In the genomic region with DNA sequence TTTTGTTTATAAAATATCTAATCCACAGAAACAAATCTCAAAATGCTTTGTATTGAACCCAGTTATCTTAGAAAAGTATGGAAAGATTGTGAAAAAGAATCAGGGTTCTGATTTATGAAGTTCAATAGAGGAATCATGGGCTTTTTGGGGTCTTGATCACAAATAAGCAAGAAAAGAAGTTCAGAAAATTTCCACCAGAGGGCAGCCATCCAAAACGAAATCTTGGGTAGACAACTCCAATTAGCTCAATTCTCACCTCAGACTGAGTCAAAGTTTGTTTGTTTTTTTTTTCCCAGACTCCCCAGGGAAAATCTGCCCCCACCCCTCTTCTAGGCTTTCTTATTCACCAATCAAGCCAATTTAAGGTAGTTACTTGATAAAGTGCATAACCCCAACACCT, we compare ENCODE assay signal across 11 mouse cellular contexts. TPM values are rescaled to one million over a fixed set of nuclear protein-coding genes. Genes with fewer than 3 reads are reported as not detected.
DNase-seq lines count a peak whose midpoint lies in the region; ATAC-seq and TF ChIP-seq lines count a peak whose summit lies in the region.
"Had no signal": no experiment of that assay in that cellular context is flagged by ENCODE, and none has a peak within 500 bp of the region (broad histone marks: within the 10 kb centered on the region; RNA-seq: fewer than 3 reads in every experiment).

No protein-coding gene starts in this region.

- H3K9me3 ChIP-seq in kidney, postnatal 0 days (replicated peaks; ENCODE audit: low read length), result no peaks in the 10 kb centered on the region
- H3K9me3 ChIP-seq in kidney, embryonic 14.5 days (ENCODE audit: control insufficient read depth, low read length), result no peaks in the 10 kb centered on the region
- no peaks in the 10 kb centered on the region for H3K9me3 ChIP-seq in E14TG2a.4 (ENCODE audit: low read length)
- H3K9me3 ChIP-seq: embryonic facial prominence, embryonic 13.5 days; neural tube, embryonic 12.5 days had no signal

- peak; percentile 71 for TF ChIP-seq CTCF in kidney, postnatal 0 days (IDR thresholded peaks at IDR 0.05; ENCODE audit: low read depth)
- peak; percentile 61 for TF ChIP-seq CTCF in E14TG2a.4 (conservative IDR thresholded peaks at IDR 0.05; ENCODE audit: low read length)

- H3K27ac ChIP-seq in kidney, postnatal 0 days, result no peak overlapping the region
- no peak overlapping the region for H3K27ac ChIP-seq in kidney, embryonic 14.5 days (ENCODE audit: low read depth, low read length)
- H3K27ac ChIP-seq: embryonic facial prominence, embryonic 13.5 days; neural tube, embryonic 12.5 days had no signal

- no peak overlapping the region for H3K9ac ChIP-seq in kidney, postnatal 0 days (ENCODE audit: low read depth, low read length)
- H3K9ac ChIP-seq in kidney, embryonic 14.5 days (ENCODE audit: low read depth, low read length), result no peak overlapping the region
- H3K9ac ChIP-seq: embryonic facial prominence, embryonic 13.5 days; neural tube, embryonic 12.5 days had no signal

- H3K27me3 ChIP-seq in kidney, postnatal 0 days (ENCODE audit: insufficient read depth, low read length), result no peaks in the 10 kb centered on the region
- H3K27me3 ChIP-seq in kidney, embryonic 14.5 days (ENCODE audit: control insufficient read depth, insufficient read depth, low read length), result no peaks in the 10 kb centered on the region
- no peaks in the 10 kb centered on the region for H3K27me3 ChIP-seq in E14TG2a.4 (ENCODE audit: insufficient read depth, low read length)
- H3K27me3 ChIP-seq: embryonic facial prominence, embryonic 13.5 days; neural tube, embryonic 12.5 days had no signal

- H3K4me1 ChIP-seq in kidney, postnatal 0 days (replicated peaks; ENCODE audit: insufficient read depth, low read length), result no peaks in the 10 kb centered on the region
- H3K4me1 ChIP-seq in kidney, embryonic 14.5 days (ENCODE audit: control insufficient read depth, insufficient read depth, low read length), result no peaks in the 10 kb centered on the region
- no peaks in the 10 kb centered on the region for H3K4me1 ChIP-seq in E14TG2a.4 (replicated peaks; ENCODE audit: low read depth, low read length)
- H3K4me1 ChIP-seq: embryonic facial prominence, embryonic 13.5 days; neural tube, embryonic 12.5 days had no signal

- no peak overlapping the region for H3K4me2 ChIP-seq in kidney, postnatal 0 days (ENCODE audit: low read length)
- no peak overlapping the region for H3K4me2 ChIP-seq in kidney, embryonic 14.5 days (replicated peaks; ENCODE audit: low read depth, low read length)
- H3K4me2 ChIP-seq: embryonic facial prominence, embryonic 13.5 days; neural tube, embryonic 12.5 days had no signal

- 0% methylated on average over 1 of the region's 1 CpGs for WGBS in kidney, postnatal 0 days
- 3% methylated on average over 1 of the region's 1 CpGs for WGBS in kidney, embryonic 14.5 days

- no peak overlapping the region for H3K4me3 ChIP-seq in kidney, postnatal 0 days (replicated peaks; ENCODE audit: low read depth, low read length)
- no peak overlapping the region for H3K4me3 ChIP-seq in kidney, embryonic 14.5 days (ENCODE audit: low read length)
- H3K4me3 ChIP-seq in E14TG2a.4 (replicated peaks; ENCODE audit: low read length), result no peak overlapping the region
- H3K4me3 ChIP-seq: embryonic facial prominence, embryonic 13.5 days; neural tube, embryonic 12.5 days had no signal

- peak; percentile 10 for DNase-seq in cerebellum, adult 8-10 months
- no peak for DNase-seq in cerebellum, adult 11 months
- DNase-seq in kidney, postnatal 0 days (ENCODE audit: low spot score), result peak; percentile 47
- peak; percentile 30 to 57 for DNase-seq in kidney, postnatal 36 days
- DNase-seq in right cerebral cortex, postnatal 14 days, result peak; percentile 8

- no peak for ATAC-seq in kidney, postnatal 0 days (replicated peaks; ENCODE audit: low FRiP score, low read depth)
- ATAC-seq in kidney, embryonic 14.5 days (ENCODE audit: low FRiP score, low TSS enrichment), result no peak
- no peak for ATAC-seq in megakaryocyte, adult 5-6 weeks (ENCODE audit: poor library complexity, severe bottlenecking)

- no peaks in the 10 kb centered on the region for H3K36me3 ChIP-seq in kidney, postnatal 0 days (ENCODE audit: insufficient read depth, low read length)
- H3K36me3 ChIP-seq in kidney, embryonic 14.5 days (ENCODE audit: control insufficient read depth, insufficient read depth, low read length), result no peaks in the 10 kb centered on the region
- H3K36me3 ChIP-seq in E14TG2a.4 (ENCODE audit: insufficient read depth, low read length), result no peaks in the 10 kb centered on the region
- H3K36me3 ChIP-seq: embryonic facial prominence, embryonic 13.5 days; neural tube, embryonic 12.5 days had no signal

RNA-seq across cellular contexts. Expression of gene Psd4, which starts 9.7 kb away (rescaled TPM):
- polyA plus RNA-seq in kidney, postnatal 0 days (2015; fragmentation: Nextera tagmentation; extraction: Ambion mirVana), result 2.2 and 2.3 TPM in 2 replicates
- 1.1 and 4.6 TPM in 2 replicates for polyA plus RNA-seq in kidney, embryonic 14.5 days (2014; fragmentation: Nextera tagmentation; extraction: Ambion mirVana)
- total RNA-seq in megakaryocyte, adult 5-6 weeks (2015), result 31.0 and 32.2 TPM in 2 replicates
- 64.7 and 71.7 TPM in 2 replicates for total RNA-seq in megakaryocyte, adult 5-6 weeks (2017)

RNA-seq across cellular contexts. Expression of gene Il1rn, which starts 21.0 kb away (rescaled TPM):
- polyA plus RNA-seq in kidney, postnatal 0 days (2015; fragmentation: Nextera tagmentation; extraction: Ambion mirVana), result 0.92 TPM in 2 replicates
- 0.60 and 1.5 TPM in 2 replicates for polyA plus RNA-seq in kidney, embryonic 14.5 days (2014; fragmentation: Nextera tagmentation; extraction: Ambion mirVana)
- total RNA-seq in megakaryocyte, adult 5-6 weeks (2015), result 43.0 and 51.1 TPM in 2 replicates
- 35.8 and 35.9 TPM in 2 replicates for total RNA-seq in megakaryocyte, adult 5-6 weeks (2017)
- total RNA-seq: layer of hippocampus, adult 18-20 months had no signal
